In the genomic region with DNA sequence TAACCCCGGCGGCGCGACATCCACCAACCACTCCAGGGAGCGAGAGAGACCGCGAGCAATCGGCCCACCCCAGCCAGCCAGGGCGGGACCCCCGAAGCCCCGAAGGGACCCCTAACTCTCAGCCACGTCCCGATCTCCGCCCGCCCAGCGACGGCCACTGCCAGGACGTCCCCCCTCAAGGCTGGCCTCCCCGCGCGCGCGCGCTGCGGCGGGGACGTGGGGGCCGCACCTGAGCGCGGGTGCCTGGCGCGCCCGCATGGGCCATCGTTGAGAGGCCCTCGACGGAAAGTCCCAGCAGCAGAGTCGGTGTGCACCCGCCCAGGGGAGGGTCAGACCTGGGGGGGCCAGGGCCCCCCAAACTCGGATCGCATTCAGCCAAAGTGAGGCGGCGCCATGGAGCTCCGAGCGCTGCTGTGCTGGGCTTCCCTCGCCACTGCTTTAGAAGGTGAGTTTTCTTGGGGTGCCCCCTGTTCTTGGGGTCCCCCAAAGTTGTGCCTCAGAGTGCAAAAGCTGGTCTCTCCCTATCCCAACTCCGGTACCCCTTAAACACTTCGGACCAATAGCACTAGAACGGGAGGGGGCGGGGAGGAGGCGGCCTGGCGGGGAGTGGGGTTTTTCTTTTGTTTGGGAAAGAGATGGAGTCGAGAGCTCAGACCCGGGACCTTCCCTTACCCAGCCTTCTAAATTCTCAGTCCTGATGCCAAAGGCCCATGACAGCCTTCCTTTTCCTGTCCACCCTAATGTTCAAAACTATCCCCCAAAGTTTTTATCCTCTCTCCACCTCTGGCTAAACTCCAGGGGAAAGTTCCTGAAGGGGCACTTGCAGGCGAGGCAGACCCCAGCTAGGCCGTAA, we compare ENCODE assay signal across 8 mouse cellular contexts. TPM values are rescaled to one million over a fixed set of nuclear protein-coding genes. Genes with fewer than 3 reads are reported as not detected.
A peak's percentile ranks its signal among the peaks of the same experiment; 100 is the strongest.
DNase-seq lines count a peak whose midpoint lies in the region; ATAC-seq and TF ChIP-seq lines count a peak whose summit lies in the region.

No protein-coding gene starts in this region.

- peak in 1 of 2 experiments; percentile 35 for DNase-seq in heart, adult 2 months
- DNase-seq in heart, postnatal 14 days, result no peak
- DNase-seq in ES-E14 (ENCODE audit: low read depth, low spot score), result no peak
- DNase-seq in midbrain, embryonic 11.5 days (ENCODE audit: low spot score, missing footprints), result peak; percentile 94
- DNase-seq in layer of hippocampus, adult 9-11 months, result no peak
- DNase-seq in B cell, adult 2 months, result no peak

- ATAC-seq in heart, embryonic 15.5 days (replicated peaks; ENCODE audit: insufficient number of reproducible peaks, insufficient read depth, low FRiP score, low read depth), result peak; percentile 38
- peak; percentile 65 for ATAC-seq in midbrain, embryonic 11.5 days (ENCODE audit: low FRiP score)
- no peak for ATAC-seq in CD4-positive, CD25-positive, alpha-beta regulatory T cell, adult 4 months

- no peak for TF ChIP-seq POLR2A in heart, adult 2 months (IDR thresholded peaks at IDR 0.05; ENCODE audit: insufficient read depth, low read depth, low read length)

- H3K27me3 ChIP-seq in heart, adult 2 months (ENCODE audit: control insufficient read depth, insufficient read depth, low read length), result no peaks in the 10 kb centered on the region
- H3K27me3 ChIP-seq in heart, embryonic 15.5 days, result no peaks in the 10 kb centered on the region
- no peaks in the 10 kb centered on the region for H3K27me3 ChIP-seq in midbrain, embryonic 11.5 days (ENCODE audit: control insufficient read depth, insufficient read depth, low read length)

- H3K4me3 ChIP-seq in heart, adult 2 months, result peak overlapping the region; percentile 69
- peak overlapping the region; percentile 86 for H3K4me3 ChIP-seq in ES-E14 (ENCODE audit: insufficient read depth in 1 of 2, low read depth in 1 of 2, low read length in 2 of 2, poor library complexity in 1 of 2, severe bottlenecking in 1 of 2)
- peak overlapping the region; percentile 83 for H3K4me3 ChIP-seq in heart, embryonic 15.5 days
- H3K4me3 ChIP-seq in midbrain, embryonic 11.5 days (ENCODE audit: low read depth, low read length), result peak overlapping the region; percentile 89

- H3K79me2 ChIP-seq in heart, adult 2 months (replicated peaks; ENCODE audit: control insufficient read depth, insufficient read depth, low read length), result peaks cover 7% of the 10 kb centered on the region

- H3K4me2 ChIP-seq in heart, embryonic 15.5 days, result peak overlapping the region; percentile 88
- peak overlapping the region; percentile 90 for H3K4me2 ChIP-seq in midbrain, embryonic 11.5 days

- peaks cover 6% of the 10 kb centered on the region for H3K36me3 ChIP-seq in heart, adult 2 months (ENCODE audit: control insufficient read depth, insufficient read depth, low read length)
- H3K36me3 ChIP-seq in ES-E14 (ENCODE audit: control insufficient read depth, insufficient read depth, low read length, poor library complexity, severe bottlenecking), result peaks cover 14% of the 10 kb centered on the region; the same call in 1 of the 2 replicates
- H3K36me3 ChIP-seq in heart, embryonic 15.5 days, result peaks cover 15% of the 10 kb centered on the region
- peaks cover 11% of the 10 kb centered on the region for H3K36me3 ChIP-seq in midbrain, embryonic 11.5 days (ENCODE audit: control insufficient read depth, insufficient read depth, low read length)

- peaks cover 9% of the 10 kb centered on the region for H3K4me1 ChIP-seq in heart, adult 2 months (ENCODE audit: control insufficient read depth, insufficient read depth, low read length)
- H3K4me1 ChIP-seq in ES-E14 (ENCODE audit: control insufficient read depth in 2 of 2, insufficient read depth in 2 of 2, low read length in 2 of 2, poor library complexity in 1 of 2), result peaks cover 3 to 24% of the 10 kb centered on the region in 2 experiments; a peak in 3 of 4 replicates
- H3K4me1 ChIP-seq in heart, embryonic 15.5 days (replicated peaks), result peaks cover 63% of the 10 kb centered on the region
- H3K4me1 ChIP-seq in midbrain, embryonic 11.5 days (ENCODE audit: control insufficient read depth, insufficient read depth, low read length), result peaks cover 35% of the 10 kb centered on the region

- in situ Hi-C loops in ES-E14 (cut with MboI; ENCODE audit: low sequenced_read_pairs in 2 of 2, unreplicated experiment in 2 of 2), result no loop called here

- H3K9me3 ChIP-seq in ES-E14 (ENCODE audit: control insufficient read depth, insufficient read depth, low read depth, low read length), result no peaks in the 10 kb centered on the region
- H3K9me3 ChIP-seq in heart, embryonic 15.5 days (replicated peaks), result no peaks in the 10 kb centered on the region
- H3K9me3 ChIP-seq in midbrain, embryonic 11.5 days (ENCODE audit: control insufficient read depth, low read length), result no peaks in the 10 kb centered on the region

- H3K9ac ChIP-seq in heart, adult 2 months (ENCODE audit: low read depth, low read length), result peak overlapping the region; percentile 92
- H3K9ac ChIP-seq in ES-E14 (ENCODE audit: insufficient read depth, low read depth, low read length, poor library complexity, severe bottlenecking), result peak overlapping the region; percentile 88
- H3K9ac ChIP-seq in heart, embryonic 15.5 days, result peak overlapping the region; percentile 97
- peak overlapping the region; percentile 96 for H3K9ac ChIP-seq in midbrain, embryonic 11.5 days (ENCODE audit: low read length)

- 1% methylated on average over 55 of the region's 55 CpGs for WGBS in heart, adult 2 months
- 1% methylated on average over 55 of the region's 55 CpGs for WGBS in heart, embryonic 15.5 days
- under 1% methylated on average over 55 of the region's 55 CpGs for WGBS in midbrain, embryonic 11.5 days

- H3K27ac ChIP-seq in heart, adult 2 months, result peak overlapping the region; percentile 93
- peak overlapping the region; percentile 41; the same call in 1 of the 2 replicates for H3K27ac ChIP-seq in ES-E14 (ENCODE audit: insufficient read depth, low read depth, low read length, poor library complexity, severe bottlenecking)
- peak overlapping the region; percentile 98 for H3K27ac ChIP-seq in heart, embryonic 15.5 days
- peak overlapping the region; percentile 79 for H3K27ac ChIP-seq in midbrain, embryonic 11.5 days (ENCODE audit: low read depth, low read length)

- TF ChIP-seq EP300 in heart, adult 2 months (IDR thresholded peaks at IDR 0.05; ENCODE audit: insufficient read depth, low read depth, low read length), result no peak

- intact Hi-C loops in heart, adult 2 months (cut with DNase I), result loop anchor here (2.0 to 5.0 kb wide), 2 partner anchors 26 to 432 kb away; no protein-coding TSS in a partner anchor
- intact Hi-C loops in heart, postnatal 14 days (cut with DNase I), result no loop called here

- TF ChIP-seq CTCF in heart, adult 2 months (IDR thresholded peaks at IDR 0.05), result no peak

TF ChIP-seq in ES-E14, 5 proteins besides CTCF, POLR2A, EP300 and RAD21:
- no peak for TF ChIP-seq ZC3H11A (IDR thresholded peaks at IDR 0.05; ENCODE audit: borderline replicate concordance, low read depth, low read length)
- TF ChIP-seq ZNF384 (IDR thresholded peaks at IDR 0.05; ENCODE audit: low read depth, low read length), result no peak
- no peak for TF ChIP-seq CHD2 (IDR thresholded peaks at IDR 0.05; ENCODE audit: low read depth, low read length)
- TF ChIP-seq HCFC1 (IDR thresholded peaks at IDR 0.05; ENCODE audit: borderline replicate concordance, insufficient read depth, low read length), result no peak
- no peak for TF ChIP-seq MAFK (IDR thresholded peaks at IDR 0.05; ENCODE audit: insufficient read depth, low read depth, low read length)

RNA-seq across cellular contexts. Expression of a gene that starts 0.5 kb away (rescaled TPM):
- total RNA-seq in heart, adult 2 months (2021), result 10 to 100 TPM; 45.9 to 53.9 TPM
- polyA plus RNA-seq in heart, adult 2 months (2012; rRNA removed), result 35.2 and 51.8 TPM in 2 replicates
- total RNA-seq in heart, postnatal 14 days (2021), result 10 to 100 TPM; 77.5 to 83.7 TPM
- total RNA-seq in ES-E14 (2012; rRNA removed), result 34.3 and 58.8 TPM in 2 replicates
- 32.9 and 42.9 TPM in 2 replicates for polyA plus RNA-seq in heart, embryonic 15.5 days (2015; fragmentation: Nextera tagmentation; extraction: Ambion mirVana)
- 19.0 and 20.8 TPM in 2 replicates for polyA plus RNA-seq in midbrain, embryonic 11.5 days (2014; fragmentation: Nextera tagmentation; extraction: Ambion mirVana)
- not detected for polyA plus RNA-seq in CD4-positive, CD25-positive, alpha-beta regulatory T cell, adult 4 months (2017; shearing (Covaris generic))

RNA-seq across cellular contexts. Expression of a gene that starts 17.0 kb away (rescaled TPM):
- 1 to 10 TPM; 1.7 to 2.2 TPM for total RNA-seq in heart, adult 2 months (2021)
- 6.0 and 8.9 TPM in 2 replicates for polyA plus RNA-seq in heart, adult 2 months (2012; rRNA removed)
- total RNA-seq in heart, postnatal 14 days (2021), result 1 to 10 TPM; 3.8 to 5.4 TPM
- total RNA-seq in ES-E14 (2012; rRNA removed), result 20.9 and 34.9 TPM in 2 replicates
- polyA plus RNA-seq in heart, embryonic 15.5 days (2015; fragmentation: Nextera tagmentation; extraction: Ambion mirVana), result 6.5 and 10.4 TPM in 2 replicates
- polyA plus RNA-seq in midbrain, embryonic 11.5 days (2014; fragmentation: Nextera tagmentation; extraction: Ambion mirVana), result 5.8 TPM in 2 replicates
- polyA plus RNA-seq in CD4-positive, CD25-positive, alpha-beta regulatory T cell, adult 4 months (2017; shearing (Covaris generic)), result 10 to 100 TPM in 1 of 2 experiments, 1 to 10 TPM in 1; 9.2 to 16.7 TPM

RNA-seq across cellular contexts. Expression of a gene that starts 36.2 kb away (rescaled TPM):
- 10 to 100 TPM; 12.5 to 13.6 TPM for total RNA-seq in heart, adult 2 months (2021)
- 23.5 and 24.2 TPM in 2 replicates for polyA plus RNA-seq in heart, adult 2 months (2012; rRNA removed)
- 10 to 100 TPM; 14.2 to 14.3 TPM for total RNA-seq in heart, postnatal 14 days (2021)
- total RNA-seq in ES-E14 (2012; rRNA removed), result 22.7 and 24.2 TPM in 2 replicates
- 37.7 and 53.3 TPM in 2 replicates for polyA plus RNA-seq in heart, embryonic 15.5 days (2015; fragmentation: Nextera tagmentation; extraction: Ambion mirVana)
- polyA plus RNA-seq in midbrain, embryonic 11.5 days (2014; fragmentation: Nextera tagmentation; extraction: Ambion mirVana), result 28.0 and 34.1 TPM in 2 replicates
- 1 to 10 TPM; 1.0 to 1.7 TPM for polyA plus RNA-seq in CD4-positive, CD25-positive, alpha-beta regulatory T cell, adult 4 months (2017; shearing (Covaris generic))

RNA-seq across cellular contexts. Expression of a gene that starts 43.0 kb away (rescaled TPM):
- total RNA-seq in heart, adult 2 months (2021), result 10 to 100 TPM; 60.5 to 66.4 TPM
- polyA plus RNA-seq in heart, adult 2 months (2012; rRNA removed), result 63.9 and 74.2 TPM in 2 replicates
- 10 to 100 TPM; 84.2 to 84.8 TPM for total RNA-seq in heart, postnatal 14 days (2021)
- total RNA-seq in ES-E14 (2012; rRNA removed), result 350 and 528 TPM in 2 replicates
- polyA plus RNA-seq in heart, embryonic 15.5 days (2015; fragmentation: Nextera tagmentation; extraction: Ambion mirVana), result 70.5 and 95.7 TPM in 2 replicates
- polyA plus RNA-seq in midbrain, embryonic 11.5 days (2014; fragmentation: Nextera tagmentation; extraction: Ambion mirVana), result 151 and 154 TPM in 2 replicates
- polyA plus RNA-seq in CD4-positive, CD25-positive, alpha-beta regulatory T cell, adult 4 months (2017; shearing (Covaris generic)), result 10 to 100 TPM; 60.2 to 63.7 TPM

RNA-seq across cellular contexts. Expression of a gene that starts 56.0 kb away (rescaled TPM):
- 1 to 10 TPM; 8.1 to 8.8 TPM for total RNA-seq in heart, adult 2 months (2021)
- polyA plus RNA-seq in heart, adult 2 months (2012; rRNA removed), result 11.8 and 12.8 TPM in 2 replicates
- total RNA-seq in heart, postnatal 14 days (2021), result 1 to 10 TPM; 6.7 to 8.5 TPM
- 3.6 and 6.3 TPM in 2 replicates for total RNA-seq in ES-E14 (2012; rRNA removed)
- 6.1 and 11.2 TPM in 2 replicates for polyA plus RNA-seq in heart, embryonic 15.5 days (2015; fragmentation: Nextera tagmentation; extraction: Ambion mirVana)
- polyA plus RNA-seq in midbrain, embryonic 11.5 days (2014; fragmentation: Nextera tagmentation; extraction: Ambion mirVana), result 7.5 and 7.9 TPM in 2 replicates
- 1 to 10 TPM in 1 of 2 experiments, under 1 TPM in 1; 0.65 to 1.3 TPM for polyA plus RNA-seq in CD4-positive, CD25-positive, alpha-beta regulatory T cell, adult 4 months (2017; shearing (Covaris generic))

Comparison
In these comparisons a context has a peak if more than half of its experiments do, and no peak if none do; other contexts are left out.
1. H3K27ac ChIP-seq: peak in every context shown above with its lines; median percentile 98 in heart, embryonic 15.5 days; 93 in heart, adult 2 months; 79 in midbrain, embryonic 11.5 days; 41 in ES-E14.
2. RNA of a gene that starts 0.5 kb away (polyA plus RNA-seq): 35.2 to 51.8 TPM in heart, adult 2 months, 32.9 to 42.9 TPM in heart, embryonic 15.5 days and 19.0 to 20.8 TPM in midbrain, embryonic 11.5 days; not detected in CD4-positive, CD25-positive, alpha-beta regulatory T cell, adult 4 months; every median in the first group is over 10 times any median in the second.
3. Peak in every context shown above with its lines, with median percentiles within 50 percentile points of each other: H3K4me3 ChIP-seq and H3K9ac ChIP-seq.